Mouse (Mus musculus) right cerebral cortex, postnatal 10 days (tissue): ENCODE results near the gene Rcan3.

Experiments
- DNase-seq, 2 experiments: peaks; one replicate each; pipeline ENCODE4 v3.0.0; 2021; ENCODE audit warnings: low spot score in 2 of 2

The Rcan3 gene

DNA sequence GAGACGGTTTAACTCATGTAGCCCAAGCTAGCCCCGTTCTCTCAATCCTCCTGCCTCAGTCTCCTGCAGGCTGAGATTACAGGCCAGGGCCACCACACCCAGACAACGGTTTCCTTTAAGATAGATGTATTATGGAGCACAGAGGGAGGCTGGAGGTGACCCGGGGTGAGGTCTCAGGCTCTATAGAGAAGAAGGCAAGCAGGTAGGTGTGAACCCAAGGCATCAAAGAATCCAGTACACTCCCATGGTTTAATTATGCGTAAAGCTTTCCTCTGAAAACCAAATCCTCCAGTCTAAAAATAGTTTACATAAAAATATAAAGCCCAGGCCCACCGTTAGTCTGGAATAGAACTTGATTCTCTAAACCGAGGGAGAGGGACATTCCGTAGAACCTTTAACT, 20.2 kb downstream of the Rcan3 start:
- no peak for DNase-seq

DNA sequence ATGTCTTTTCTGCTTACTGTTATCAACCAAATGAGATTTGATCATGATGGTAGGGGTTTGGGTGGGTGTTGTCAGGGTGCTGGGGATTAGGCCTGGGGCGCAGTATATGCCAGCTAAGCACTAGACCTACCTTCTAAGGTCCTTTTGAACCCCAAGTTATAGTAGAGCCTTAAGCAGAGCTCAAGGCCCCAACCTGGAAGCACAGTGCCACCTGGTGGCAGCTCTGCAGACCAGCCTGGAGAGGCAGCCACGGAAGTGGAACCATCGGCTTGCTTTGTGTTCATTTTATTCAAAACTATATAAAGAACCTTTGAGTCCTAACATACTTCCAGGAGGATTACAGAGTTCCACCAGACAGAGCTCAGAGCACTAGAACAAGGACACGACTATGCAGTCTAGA, 22.0 kb downstream of the Rcan3 start:
- DNase-seq: peak in 1 of 2 experiments; percentile 60

DNA sequence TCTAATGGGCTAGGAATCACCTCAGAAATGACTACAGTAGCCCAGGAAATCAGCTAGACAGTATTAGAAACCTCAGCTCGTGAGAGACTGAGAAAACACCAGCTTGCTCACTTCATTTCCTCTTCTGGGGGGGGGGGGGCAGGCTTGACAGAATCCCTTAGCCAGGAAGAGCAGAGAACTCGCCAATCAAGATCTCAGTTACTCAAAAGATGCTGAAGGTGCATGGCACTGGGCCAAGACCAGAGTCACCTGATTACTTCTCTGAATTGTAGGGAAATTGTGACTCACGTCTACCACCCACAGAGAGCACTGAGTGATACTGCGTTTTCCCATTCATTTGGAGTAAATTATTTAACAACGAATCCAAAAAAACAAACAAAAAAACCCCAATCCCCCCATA, 27.5 kb downstream of the Rcan3 start:
- DNase-seq: peak; percentile 61 to 71

DNA sequence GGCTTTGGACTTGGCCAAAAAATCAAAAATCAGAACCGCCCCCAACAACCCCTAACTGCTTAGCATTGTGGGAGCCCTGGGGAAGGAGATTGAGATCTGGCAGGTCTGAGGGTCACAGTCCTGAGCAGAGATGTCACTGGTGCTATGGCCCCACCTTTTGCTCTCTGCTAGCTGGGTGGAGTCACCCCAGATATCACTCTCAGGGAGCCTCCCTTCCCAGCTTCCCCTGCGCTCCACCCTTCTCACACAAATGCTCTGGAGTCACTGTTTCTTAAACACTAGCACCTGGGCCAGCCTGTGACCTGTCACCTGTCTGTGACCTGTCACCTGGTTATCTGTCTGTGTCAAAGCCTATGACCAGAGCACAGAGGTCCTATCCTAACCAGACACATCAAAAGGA, 28.7 kb downstream of the Rcan3 start:
- DNase-seq: no peak

DNA sequence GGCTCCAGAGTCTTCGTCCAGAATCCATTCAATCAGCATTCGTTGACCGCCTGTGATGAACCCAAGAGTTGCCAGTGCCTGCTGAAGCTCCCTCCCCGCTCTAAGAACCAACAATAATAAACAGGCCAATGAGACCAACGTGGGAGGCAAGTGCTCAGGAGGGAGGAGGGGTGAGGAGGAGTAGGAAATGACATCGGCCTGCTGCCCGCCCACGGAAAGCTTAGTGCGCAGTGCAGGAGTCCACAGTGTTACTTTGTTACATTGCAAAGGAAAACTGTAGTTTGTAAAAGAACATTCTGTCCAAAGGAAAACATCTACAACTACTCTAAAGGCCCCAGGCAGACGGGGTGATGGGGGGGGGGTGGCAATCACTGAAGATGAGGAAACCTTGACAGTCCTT, 29.6 kb downstream of the Rcan3 start:
- no peak for DNase-seq

DNA sequence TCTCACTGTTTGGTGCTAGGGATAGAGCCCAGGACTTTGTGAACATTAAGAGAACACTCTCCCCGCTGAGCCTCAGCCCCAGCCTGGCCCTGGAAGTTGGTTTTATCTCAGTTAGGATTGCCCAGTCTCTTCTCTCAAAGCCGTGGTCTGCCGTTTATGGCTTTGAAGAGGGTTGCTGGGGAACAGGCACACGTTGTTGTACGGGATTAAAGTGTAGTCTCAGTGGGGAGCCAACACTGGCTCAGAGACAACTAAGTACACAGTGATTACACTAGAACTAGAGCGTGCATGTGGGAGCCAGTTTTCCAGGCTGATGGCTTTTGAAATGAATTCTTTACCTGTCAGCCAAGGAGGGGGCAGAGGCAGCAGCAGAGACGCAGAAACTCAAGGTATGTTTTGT, 31.8 kb downstream of the Rcan3 start:
- no peak for DNase-seq

DNA sequence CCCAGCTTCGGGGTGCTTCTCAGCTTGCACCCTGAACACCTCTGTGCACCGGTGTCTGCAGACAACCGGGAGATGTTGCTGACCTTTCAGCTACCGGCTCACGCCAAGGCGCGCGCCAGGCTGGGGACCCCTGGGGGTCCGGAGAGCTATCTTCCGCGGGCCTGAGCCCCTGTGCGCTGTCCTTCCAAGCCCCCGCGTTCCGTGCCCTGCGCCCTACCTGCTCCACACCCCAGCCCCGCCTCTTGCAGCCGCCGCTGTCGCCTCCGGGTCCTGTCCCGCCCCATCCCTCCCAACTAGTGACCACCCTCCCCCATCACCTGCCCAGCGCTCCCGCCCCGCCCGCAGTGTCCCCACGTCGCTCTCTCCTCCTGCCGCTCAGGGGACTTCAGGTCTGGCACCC, 35.7 kb downstream of the Rcan3 start, which contains the start of gene Ncmap:
Ncmap (minus strand) TSS at position 237 of the 400 bp plus-strand sequence.
- no peak for DNase-seq

DNA sequence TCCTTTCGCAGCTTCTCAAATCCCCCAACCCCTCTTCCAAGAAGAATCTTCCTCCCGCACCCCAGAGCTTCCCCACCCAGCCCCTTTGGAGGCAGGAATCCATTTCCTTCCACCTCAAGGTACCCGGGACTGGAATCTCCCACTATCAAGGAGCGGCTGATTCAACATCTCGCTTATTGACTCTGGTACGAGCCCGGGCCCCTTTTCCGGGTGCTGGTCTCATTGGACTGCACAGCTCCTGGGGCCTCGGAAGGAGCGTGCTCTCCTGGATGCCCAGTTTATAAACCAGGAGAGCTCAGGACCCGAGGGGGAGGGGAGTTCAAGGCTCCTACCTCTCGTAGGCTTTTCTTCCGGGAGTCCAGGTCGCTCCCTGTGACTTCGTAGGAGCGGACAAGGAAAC, 36.1 kb downstream of the Rcan3 start:
- no peak for DNase-seq

DNA sequence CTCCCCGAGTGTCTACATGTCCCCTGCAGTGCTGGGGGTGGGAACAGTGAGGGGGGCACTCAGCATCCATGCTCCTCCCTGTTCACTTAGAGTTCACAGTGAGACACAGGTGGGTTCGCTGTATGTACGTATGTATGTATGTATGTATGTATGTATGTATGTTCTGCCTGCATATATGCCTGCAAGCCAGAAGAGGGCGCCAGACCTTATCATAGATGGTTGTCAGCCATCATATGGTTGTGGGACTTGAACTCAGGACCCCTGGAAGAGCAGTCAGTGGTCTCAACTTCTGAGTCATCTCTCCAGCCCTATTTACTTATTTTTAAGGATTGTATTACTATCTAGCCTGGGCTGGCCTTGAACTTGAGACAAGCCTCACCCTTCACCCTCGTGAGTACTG, 37.4 kb downstream of the Rcan3 start:
- no peak for DNase-seq

DNA sequence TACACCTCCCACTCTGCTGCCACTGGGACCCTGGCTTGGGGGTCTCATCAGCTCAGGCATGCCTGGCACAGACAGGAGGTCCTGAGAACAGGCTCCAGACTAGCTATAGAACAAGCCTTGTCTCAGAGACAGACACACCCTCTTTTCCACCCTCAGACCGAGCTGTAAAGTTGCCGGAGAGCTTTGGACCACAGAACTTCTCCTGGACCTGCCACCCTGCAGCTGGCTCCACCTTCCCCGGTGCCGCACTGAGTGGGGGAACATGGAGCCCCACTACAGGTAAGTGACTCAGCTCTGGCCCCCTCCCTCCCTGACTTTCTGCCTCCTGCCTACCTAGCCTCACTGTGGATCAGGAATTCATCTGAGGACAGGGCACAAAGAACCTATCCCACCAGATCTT, 38.3 kb downstream of the Rcan3 start:
- DNase-seq: no peak

DNA sequence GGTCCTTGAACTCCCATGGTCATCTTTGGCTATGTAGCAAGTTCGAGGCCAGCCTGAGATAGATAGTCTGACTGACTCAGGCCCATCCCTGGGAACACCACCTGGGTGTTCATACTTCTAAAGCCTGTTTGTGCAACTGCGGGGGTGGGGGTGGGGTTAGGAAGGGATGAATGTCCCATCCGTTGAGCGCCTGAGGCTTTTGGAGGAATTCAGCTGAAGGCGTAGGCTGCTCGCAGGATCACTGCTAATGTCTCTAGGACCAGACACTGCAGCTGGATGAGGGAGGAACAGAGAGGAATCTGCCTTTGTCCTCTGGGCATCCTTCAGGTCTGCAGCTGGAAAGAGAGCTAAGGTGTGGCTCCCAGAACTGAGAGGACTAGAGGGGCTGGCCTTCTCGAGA, 39.0 kb downstream of the Rcan3 start:
- DNase-seq: no peak

DNA sequence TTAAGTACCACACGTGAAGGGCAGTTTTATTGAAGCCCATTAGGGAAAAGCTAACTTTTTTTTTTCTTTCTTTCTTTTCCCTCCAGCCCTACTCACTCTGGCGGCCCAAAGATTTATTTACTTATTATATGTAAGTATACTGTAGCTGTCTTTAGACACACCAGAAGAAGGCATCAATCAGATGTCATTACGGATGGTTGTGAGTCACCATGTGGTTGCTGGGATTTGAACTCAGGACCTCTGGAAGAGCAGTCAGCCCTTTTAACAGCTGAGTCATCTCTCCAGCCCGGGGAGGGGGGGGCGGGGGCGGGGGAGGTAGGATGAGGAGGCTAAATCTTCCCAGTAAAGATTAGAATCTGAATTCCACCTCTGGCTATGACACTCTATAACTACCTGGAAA, 40.3 kb downstream of the Rcan3 start:
- DNase-seq: no peak

DNA sequence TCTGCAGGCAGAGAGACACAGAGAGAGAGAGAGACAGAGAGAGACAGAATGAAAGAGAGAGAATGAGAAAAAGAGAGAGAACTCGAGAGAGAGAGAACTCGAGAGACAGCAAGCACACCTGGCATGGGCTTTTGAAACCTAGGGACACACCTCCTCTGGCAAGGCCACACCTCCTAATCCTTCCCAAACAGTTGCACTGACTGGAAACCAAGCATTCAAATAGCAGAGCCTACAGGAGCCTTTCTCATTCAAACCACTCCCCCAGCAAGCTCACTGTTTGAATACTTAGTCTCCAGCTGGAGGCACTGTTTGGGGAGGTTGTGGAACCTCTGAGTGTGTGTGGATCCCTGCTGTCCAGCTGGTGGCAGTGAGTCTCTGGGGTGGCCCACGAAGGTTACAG, 40.9 kb downstream of the Rcan3 start:
- DNase-seq: no peak

DNA sequence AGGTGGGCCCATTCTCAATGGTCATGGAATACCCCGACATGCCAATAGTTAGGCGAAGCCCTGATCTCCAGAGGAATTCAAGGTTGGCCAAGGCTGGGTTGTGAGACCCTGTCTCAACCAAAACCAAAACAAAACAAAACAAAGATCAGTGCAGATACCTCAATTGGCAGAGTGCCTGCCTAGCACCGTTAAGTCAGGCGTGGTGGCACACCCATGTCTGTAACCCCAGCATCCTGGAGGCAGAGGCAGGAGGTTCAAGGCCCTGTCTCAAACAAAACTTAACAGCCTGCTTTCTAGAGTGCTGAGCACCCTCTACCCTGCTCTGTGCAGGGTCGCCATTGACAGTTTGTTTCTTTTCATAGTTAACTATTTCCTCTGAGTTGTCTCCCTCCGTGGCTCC, 42.6 kb downstream of the Rcan3 start:
- DNase-seq: no peak

DNA sequence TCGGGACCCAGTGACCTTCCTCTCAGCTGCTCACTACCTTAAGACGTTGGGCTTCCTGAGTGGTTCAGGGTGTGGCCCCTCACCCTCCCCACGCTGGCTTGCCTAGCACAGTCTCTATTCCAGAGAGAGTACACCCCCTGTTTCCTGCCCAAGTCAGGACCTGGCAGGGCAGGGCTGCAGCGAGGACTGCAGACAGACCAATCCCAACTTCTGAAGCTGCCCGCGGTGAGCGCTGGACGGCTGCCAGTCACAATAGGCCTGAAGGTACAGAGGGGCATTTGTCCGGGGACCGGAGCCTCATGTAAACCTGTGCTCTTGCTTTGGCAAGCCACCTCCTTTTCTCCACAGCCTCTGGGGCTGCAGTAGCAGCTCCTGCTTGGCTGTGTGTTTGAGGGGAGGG, 48.0 kb downstream of the Rcan3 start:
- DNase-seq: no peak

DNA sequence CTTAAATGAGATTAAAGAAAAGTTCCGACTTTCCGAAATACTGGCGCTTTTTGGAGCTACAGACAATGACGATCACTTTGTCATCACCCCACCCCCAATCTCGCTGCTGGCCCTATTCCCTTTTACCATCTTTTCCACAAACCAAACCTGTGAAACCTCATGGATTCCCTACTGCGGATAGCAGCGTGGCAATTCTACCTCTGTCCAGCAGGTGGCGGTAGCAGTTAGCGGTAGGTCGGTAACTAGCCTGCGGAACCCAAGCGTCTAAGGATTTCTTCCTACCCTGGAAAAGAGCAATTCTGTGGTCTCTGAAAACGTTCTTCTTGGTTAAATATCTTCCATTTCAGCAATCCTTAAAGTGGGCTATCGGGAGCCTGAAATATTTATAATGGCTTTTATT, 51.3 kb downstream of the Rcan3 start:
- DNase-seq: peak; percentile 75 to 84

DNA sequence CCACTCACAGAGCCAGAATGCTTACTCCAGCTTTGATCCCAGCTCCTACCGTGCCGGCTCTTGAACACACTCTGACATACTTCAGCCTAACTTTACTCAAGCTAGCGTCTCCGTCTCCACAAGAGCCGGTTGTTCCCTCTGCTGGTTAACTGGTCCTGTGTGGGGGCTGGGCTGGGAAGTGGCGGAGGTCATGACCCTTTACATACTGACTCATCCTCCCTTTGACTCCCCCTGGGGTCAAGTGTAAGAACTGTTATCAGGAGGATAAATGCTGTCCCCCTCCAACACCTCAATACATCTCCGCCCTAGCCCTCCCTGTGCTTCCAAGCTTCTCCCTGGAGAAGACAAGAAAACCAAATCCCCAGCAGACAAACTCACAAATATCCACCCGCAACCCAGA, 52.3 kb downstream of the Rcan3 start:
- DNase-seq: no peak

DNA sequence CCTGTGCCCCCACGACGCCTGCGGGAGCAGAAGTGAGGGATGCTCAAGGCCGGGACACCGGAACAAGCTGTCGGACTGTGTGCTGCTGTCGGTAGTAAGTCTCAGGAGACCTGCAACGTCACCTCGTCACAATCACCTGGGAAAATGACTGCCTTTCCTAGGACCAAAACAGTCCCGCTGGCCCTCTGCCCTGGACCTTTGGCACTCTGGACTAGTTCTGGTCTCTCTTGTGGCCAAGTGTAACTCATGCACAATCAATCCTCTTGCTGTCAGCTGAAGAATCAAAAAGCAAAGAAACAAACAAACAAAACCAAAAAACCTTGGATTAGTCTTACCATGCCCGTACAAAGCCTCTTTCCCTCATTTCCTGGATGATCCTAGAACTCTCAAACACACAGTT, 56.4 kb downstream of the Rcan3 start:
- DNase-seq: no peak

DNA sequence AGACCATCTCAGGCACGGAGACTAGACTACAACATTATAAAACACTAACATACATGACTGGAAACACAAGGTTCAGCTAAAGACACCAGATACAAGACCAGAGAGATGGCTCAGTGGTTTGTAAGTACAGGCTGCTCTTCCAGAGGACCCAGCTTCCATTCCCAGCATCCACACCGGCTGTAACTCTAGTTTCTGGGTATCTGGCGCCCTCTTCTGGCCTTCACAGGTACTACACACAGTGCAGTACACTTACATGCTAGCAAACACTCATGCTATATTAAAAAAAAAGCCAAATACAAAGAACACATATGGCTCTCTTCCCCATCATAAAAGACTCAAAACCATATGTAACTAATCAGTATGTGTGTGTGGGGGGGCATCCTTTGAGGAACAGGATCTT, 58.2 kb downstream of the Rcan3 start:
- no peak for DNase-seq

DNA sequence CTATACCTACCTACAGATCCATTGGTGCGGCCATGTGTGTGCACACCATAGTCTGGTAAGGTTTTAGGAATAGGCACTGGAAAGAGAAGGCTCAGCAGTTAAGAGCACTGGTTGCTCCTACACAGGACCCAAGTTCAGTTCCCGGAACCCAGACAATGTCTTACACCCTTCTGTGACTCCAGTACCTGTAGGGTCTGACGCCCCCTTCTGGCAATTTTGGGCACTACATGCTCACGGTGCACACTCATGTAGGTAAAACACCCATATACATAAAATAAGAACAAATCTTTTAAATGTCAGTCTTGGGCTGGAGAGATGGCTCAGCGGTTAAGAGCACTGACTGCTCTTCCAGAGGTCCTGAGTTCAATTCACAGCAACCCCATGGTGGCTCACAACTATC, 60.4 kb downstream of the Rcan3 start:
- DNase-seq: no peak

DNA sequence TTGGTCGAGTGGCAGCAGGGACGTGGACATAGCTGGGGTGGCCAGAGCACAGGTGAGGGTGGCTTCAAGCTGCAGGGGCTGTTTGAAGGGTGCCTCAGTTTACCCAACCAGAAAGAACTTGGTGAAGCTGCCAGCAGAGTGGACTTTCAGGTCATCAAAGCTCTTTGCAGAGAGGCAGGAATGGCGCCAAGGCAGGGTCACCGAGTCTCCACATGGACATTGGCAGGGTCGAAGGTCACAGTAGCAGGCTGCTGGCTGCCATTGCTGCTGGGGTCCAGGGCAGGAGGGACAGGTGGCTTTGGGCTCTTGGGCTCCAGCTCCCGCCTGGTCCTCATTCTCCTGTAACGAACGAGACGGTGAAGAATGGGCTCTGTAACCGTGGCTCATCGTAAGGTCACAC, 63.3 kb downstream of the Rcan3 start:
- DNase-seq: no peak

DNA sequence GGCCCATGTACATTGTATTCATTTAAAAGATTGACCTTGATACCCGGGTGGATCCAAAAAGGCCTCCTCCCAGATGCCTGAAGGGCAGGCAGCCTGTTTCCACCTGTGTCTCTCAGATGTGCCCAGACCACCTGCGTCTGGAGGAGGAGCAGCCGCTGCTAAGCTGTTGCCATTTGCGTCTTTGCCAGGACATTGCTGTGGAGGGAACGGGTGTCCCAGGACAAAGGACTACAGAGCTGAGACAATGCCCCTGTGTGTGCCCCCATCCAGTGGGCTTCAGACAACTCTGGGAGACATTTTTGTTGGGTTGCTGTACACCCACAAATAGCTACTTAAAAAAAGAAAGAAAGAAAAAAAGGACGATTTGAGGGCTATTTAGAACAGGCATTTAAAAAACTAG, 70.8 kb downstream of the Rcan3 start:
- DNase-seq: peak; percentile 44 to 54
